Mouse (Mus musculus): ENCODE data around the gene Gm20431. TPM values are rescaled to one million over a fixed set of nuclear protein-coding genes. Genes with fewer than 3 reads are reported as not detected.
"Not testable (repeated sequence)": the region's sequence is repeated elsewhere in the genome, so short reads cannot be mapped to it uniquely, and the experiment has no call there.

Gene Gm20431
- total RNA-seq, 2 experiments from 2014 or later: 14.0 to 20.7 TPM

DNA sequence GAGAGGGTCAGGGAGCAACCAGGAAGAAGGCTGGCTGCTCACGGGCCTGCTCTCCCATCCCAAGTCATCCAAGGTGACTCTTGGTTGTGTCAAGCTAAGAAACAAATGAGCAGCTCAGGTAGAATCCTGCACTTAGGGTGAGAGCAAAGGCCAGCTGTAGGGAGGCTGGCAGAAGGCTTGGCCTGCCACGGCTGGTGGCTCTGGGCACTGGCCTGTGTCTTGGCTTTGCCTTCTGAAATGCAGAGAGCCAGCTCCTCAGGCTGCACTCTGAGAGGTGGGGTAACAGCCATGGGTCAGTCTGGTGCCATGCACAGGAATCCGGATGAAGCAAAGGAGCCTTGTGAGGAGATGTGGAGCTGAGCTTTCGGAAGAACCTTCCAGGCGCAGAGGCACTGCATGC is 7.1 kb upstream of the Gm20431 start:
- DNase-seq: no peak
- intact Hi-C loops (cut with DNase I): no loop called here

DNA sequence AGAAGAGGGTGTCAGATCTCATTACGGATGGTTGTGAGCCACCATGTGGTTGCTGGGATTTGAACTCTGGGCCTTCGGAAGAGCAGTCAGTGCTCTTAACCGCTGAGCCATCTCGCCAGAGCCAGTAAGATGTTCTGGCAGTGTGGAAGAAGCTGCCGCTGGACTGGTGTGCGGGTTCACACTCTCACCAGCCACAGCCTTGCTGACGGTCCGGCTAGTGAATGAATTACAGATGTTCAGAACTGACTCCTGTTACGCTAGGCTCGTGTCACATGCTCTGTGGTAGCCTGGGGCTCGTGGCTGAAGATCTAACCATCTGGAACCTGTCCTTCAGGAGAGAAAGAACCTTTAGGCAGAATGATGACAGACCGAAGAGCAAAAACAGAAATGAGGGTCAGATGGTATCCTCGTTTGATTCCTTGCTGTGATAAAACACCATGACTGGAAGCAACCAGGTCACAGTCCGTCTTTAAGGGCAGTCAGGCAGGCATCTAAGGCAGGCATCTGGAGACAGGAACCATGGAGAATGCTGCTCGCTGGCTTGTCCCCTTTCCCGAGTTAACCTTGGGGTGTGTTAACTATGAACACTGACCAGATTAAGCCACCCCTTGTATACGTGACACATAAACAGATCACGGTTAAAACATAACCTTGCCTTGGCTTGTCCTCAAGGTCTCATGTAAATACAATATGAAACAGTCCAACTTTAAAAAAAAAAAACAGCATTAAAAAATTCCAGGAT is 4.8 kb upstream of the Gm20431 start:
- intact Hi-C loops (cut with DNase I): no loop called here
- no peak for DNase-seq

DNA sequence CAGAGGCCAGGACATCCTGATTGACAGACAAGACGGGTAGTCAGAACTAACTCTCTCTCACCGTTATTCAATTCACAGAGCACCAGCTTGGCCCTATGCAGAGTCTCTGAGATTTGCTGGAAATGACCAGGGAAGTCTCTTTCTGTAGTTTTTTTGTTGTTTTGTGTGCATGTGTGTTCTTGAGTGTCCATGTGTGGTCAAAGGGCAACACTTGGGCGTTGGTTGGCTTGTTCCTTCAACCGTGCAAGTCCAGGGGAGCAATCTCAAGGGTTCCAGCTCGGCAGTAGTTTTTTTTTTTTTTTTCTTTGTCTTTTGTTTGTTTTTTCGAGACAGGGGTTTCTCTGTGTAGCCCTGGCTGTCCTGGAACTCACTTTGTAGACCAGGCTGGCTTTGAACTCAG is 1.4 kb upstream of the Gm20431 start:
- no peak for DNase-seq
- intact Hi-C loops (cut with DNase I): no loop called here

DNA sequence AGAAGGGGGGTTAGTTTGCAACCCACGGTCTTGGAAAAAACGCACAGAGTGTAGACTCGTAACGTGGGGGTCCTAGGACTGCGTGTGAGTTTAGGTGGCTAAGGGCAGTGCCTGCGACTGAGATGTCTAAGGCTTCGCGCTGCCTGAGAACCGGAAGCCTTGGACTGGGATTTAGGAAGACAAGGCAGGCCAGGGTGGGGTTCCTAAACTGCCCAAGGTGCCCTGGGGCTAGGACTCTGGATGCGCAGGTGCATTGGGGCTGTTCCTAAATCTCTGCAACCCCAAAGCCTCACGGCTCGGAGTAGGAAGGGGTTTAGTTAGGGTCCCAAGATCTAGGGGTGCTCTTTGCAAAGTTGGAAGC is 705 bp downstream of the Gm20431 start:
- intact Hi-C loops (cut with DNase I): no loop called here

DNA sequence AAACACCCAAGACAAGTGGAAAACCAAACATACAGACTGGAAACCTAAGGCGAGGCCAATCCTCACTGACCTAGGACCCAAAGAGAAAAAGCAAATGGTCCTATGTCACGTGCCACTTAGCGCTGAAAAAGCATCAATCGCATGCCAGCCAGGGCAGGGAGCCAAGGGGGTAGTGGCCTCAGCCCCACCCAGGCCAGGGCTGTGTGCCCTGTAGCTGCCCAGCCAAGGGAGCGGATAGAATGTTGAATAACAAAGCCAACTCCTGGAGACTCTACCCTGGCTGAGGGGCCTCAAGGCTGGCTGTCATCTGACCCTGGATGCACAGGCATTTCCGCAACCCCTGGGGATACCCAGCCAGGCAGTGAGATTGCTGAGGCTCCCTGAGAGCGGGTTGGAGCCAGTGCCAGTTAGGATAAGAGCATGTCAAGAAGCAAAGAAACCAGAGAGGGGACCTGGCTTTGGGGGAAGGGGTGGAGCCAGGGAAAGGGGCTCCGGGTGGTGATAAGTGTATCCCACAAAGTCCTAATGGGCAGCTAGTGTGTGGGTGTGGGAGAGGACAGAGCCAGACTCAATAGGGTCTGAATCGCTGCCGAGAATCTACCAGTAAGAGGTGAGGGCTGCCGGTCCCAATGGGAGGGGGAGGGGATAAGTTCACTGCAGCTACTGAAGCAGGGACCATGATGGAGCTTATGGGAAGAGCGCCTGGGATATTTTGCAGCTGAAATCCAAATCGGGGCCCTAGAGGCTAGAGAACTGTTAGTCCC is 1.3 kb downstream of the Gm20431 start:
- intact Hi-C loops (cut with DNase I): no loop called here
- DNase-seq: peak; percentile 64

More for the DNA sequence above, 705 bp downstream of the Gm20431 start:
- DNase-seq: no peak

DNA sequence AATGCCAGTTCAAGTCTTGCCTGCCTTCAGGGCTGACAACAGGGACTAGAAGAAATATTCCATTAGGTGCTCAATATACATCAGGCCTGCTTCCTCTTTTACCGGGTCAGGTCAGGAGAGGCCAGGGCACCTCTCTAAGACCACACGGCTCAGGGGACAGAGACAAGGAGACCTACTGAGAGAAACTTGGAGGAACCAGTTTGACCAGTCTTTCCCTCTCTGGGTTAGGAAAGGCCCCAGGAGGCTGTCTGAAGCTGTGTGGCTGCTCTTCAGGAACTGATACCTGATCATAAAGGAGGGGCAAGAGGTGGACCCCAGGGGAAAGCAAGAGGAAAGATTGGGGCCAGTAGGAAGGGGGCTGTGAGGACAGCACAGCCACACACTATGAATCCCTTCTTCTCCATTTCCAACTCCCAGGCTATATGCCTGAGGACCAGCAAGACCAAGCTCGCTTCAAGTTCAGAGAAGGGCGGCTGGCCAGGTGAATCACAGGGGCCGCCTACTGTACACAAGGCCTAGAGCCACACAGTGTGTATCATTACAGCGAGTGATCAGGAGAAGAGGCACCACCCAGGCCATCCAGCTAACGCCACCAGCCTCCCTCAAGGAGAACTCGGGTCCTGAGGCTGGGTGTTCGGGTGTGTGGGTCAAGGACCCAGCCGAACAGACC is 2.0 kb downstream of the Gm20431 start:
- intact Hi-C loops (cut with DNase I): no loop called here
- DNase-seq: no peak

DNA sequence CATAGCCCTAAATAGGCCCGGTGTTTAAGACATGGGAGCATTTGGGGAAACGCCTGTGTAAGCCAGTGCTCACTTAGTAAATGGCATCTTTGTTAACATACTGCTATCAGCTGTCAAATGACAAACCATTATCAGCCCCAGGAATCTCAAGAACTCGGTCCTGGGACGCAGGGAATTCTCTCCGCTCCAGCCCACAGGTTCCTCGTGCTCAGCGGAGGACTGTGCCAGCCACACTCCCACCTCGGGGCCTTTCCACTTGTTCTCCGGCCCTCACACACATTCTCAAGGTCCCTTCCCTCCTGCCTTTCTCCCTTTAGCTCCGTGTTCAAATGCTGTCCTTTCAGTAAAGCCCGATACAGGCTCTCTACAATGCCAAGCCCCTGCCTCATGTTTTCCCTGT is 2.6 kb downstream of the Gm20431 start:
- DNase-seq: no peak
- intact Hi-C loops (cut with DNase I): no loop called here

DNA sequence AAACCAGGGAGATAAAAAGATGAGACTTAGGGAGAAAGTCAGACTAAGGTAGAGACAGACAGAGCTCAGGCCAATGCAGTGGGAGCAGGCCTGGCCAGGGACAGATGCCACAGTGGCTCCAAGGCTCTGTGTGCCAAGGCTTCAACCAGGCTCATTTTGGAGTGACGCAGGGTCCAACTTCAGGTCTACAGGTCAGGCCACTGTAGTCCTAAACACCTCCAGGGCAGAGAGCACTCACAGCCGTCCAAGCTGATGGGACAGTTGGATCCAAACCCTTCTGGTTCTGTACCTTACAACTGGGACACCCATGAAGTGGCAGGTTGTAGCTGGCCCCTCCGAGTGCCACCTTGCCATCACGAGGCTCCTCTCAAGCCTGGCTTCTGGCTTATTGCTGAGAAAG is 3.3 kb downstream of the Gm20431 start:
- intact Hi-C loops (cut with DNase I): no loop called here
- no peak for DNase-seq

DNA sequence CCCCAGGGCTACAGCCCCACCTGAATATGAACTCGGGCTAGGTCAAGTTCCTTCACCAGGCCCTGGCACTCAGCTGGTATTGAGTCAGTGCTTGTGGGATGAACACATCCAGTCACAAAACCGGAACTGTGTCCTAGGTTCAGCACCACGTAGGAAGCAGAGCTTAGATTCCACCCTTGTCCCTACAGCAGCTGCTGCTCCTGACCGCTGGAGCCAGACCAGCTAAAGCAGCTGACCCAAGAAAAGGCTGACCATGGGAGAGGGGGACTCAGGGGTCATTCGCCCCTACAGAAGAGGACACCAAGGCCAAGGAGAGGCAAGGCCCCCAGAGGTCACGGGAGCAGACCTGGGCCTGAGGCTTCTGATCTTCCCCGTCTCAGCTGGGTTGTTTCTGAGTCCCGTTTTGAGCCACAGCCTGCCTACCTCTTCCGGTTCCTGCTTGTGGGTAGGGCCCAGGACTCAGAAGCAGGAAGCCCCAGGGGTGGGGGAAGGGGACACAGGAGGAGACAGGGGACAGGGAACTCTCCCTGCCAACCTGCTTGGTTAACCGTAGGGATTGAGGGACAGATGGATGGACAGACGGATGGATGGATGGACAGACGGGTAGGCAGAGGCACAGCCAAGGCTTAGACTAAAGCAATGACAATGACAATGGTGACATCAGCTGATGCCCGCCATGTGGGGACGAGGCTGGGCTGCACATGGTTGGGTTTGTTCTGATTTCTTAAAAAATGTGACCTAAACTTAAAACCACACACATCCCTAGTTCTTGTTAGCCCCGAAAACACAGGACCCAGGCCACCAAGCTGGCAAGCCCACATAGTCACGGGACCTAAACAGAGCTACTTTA is 4.4 kb downstream of the Gm20431 start:
- DNase-seq: peak; percentile 50 to 51
- intact Hi-C loops (cut with DNase I): no loop called here

DNA sequence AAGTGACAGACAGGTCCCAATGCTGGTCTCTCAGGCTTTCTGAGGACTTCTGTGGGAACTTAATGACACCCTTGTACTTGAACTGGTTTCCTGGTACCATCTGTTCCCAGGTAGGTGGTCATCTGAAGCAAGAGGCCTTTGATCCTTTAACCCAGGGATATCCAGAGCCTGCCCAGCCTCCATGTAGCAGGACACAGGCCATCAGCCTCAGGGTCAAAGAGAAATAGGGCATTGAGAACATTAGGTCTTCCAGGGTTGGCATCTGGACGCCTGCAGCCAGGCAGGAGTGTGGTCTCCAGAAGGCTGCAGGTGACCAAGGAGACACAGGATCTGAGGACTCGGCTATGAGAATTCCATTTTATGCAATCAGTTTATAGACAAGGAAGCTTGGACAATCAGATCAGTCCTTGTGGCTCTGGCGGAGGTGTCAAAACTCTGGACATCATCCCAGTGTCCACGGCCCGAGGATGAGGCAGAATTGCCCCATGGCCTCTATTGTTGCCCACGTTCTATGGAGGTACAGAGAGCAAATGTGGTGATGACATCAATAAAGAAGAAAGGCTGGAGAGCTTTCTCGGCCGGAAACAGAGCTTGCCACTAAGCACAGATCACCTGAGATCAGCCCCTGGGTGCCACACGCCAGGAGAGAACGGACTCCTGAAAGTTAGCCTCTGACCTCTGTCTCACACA is 6.2 kb downstream of the Gm20431 start:
- no peak for DNase-seq
- intact Hi-C loops (cut with DNase I): no loop called here

DNA sequence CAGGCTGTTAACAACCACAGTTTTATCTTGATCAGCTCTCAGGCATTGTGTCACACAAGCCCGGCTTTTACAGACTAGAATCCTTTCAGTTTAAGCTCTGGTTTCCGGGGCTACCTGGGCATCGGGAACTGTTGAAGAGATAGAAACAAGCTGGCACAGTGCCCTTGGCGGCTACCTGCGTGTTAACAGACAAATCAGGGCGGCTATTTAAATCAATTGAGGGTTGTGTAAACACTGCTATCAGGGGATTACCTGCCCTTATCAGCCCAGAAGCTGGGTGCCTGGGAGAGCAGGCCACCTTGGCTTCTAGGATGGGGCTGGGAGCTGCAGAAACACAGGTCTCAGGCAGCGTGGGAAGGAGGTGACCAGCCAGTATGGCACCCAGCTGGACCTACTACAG is 8.6 kb downstream of the Gm20431 start:
- DNase-seq: no peak
- intact Hi-C loops (cut with DNase I): no loop called here

DNA sequence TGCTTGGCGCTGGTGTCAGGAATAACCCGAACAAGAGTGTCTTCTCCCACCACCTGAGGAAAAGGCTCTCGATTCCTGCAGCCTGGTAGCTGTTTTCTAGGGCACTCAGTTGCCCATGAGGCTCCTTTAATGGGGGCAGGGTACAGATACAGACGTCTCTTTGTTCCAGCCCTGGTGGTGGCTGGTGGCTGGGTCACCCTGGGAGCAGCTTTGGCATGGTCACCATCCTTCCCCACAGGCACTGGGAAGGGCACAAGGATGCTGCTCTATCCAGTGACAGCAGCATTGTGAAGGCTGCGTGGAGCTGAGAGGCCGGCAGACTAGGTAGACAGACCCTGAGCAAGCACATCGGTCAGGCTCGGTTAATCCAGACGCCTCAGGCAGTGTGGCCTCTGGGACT is 9.7 kb downstream of the Gm20431 start:
- intact Hi-C loops (cut with DNase I): no loop called here
- DNase-seq: no peak

DNA sequence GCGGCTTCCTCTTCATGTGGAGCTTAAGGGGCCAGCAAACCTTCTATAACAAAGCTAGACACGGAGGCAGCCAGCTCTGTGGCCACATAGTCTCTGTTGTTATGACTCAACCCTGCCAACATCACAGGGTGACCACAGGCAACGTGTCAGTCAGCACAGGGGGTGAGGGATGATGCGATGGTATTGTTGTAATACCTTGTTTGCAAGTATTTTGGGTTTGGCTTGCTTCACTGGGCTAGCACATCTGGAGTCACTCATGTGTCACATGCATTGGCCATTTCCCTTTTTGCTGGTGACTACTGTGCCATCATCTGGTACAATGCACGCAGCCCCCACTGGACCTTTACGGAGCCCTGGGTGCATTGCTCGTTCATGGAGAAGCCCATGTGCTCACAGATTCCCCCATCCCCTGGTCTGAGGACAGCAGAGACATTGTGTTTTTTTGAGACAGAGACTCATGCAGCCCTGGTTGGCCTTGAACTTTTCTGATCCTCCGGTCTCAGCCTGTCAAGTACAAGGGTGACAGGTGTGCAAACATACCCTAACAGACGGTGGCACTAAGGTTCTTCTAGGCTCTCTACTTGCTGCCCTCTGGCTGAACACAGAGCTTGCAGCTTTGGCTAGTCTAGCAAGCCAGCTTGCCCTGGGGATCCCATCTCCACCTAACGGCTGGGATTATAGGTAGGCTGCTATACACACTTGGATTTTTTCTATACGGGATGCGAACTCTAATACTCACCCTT is 11.8 kb downstream of the Gm20431 start:
- no peak for DNase-seq
- intact Hi-C loops (cut with DNase I): no loop called here

DNA sequence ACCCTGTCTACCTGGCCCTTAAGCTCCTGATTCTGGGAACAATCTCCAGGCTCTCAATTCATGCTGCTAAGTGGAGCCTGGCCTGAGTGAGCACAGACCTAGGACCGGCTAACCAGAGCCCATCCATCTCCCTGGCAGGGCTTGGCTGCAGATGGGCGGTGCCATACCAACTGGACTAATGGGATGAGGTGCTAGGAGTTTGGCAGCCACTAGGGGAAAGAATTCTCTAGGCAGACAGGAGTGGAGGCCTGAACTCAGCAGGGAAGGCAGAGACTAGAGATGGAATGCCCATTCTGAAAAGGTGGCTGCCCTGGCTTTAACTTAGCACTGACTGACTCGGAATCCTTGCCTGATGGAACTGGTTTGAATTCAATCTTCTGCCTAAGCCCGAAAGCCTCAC is 14.9 kb downstream of the Gm20431 start:
- intact Hi-C loops (cut with DNase I): no loop called here
- no peak for DNase-seq

DNA sequence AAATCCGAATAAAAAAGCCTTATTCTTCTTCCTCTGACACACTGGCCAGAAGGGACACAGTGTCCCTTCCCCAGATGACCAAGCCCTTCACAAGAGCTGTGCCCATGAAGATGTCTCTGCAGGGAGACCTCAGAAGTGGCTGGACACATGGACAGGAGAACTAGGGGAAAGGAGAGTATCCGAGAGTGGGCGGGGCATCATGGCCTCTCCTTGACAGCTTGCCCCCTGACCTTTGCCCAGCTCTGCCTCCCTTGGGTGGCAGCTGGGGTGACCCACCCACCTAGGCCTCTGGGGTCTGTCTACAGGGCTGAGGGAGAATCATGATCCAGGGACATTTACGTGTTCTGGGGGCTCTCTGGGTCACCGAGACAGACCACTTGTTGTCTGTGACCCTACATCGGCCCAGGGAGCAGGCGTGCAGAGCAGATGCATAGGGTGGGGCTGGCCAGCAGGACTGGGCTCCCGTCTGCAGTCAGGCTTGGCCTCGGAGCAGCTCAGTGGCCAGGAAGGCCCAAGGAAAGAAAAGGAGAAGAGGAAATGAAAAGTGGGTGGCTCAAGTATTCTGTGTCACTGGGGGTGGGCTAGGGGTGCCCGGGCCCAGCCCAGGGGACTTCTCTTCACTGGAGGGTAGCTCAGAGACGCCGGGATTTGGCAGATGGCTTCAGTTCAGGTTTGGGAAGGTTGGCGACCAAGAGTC is 17.8 kb downstream of the Gm20431 start:
- DNase-seq: not testable (repeated sequence)
- intact Hi-C loops (cut with DNase I): loop anchor here (5.0 kb wide), 1 partner anchor 254 kb away; no protein-coding TSS in a partner anchor

DNA sequence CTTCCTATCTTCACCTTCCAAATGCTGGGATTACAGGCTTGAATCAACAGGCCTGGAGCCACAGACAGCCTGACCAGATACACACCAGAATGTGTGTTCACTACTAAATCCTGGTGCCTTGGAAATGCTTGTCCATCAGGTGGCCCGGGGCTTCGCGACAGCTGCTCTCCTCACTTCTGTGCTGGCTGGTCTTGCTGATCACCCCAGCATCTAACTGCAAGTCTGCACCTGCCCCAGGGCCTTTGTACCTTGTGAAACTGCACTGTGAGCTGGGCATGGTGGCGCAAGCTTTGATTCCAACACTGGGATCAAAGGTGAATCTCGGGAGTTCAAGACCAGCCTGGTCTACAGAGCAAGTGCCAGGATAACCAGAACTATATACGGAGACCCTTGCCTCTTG is 19.1 kb downstream of the Gm20431 start:
- intact Hi-C loops (cut with DNase I): loop anchor here (5.0 kb wide), 1 partner anchor 255 kb away; no protein-coding TSS in a partner anchor
- no peak for DNase-seq

DNA sequence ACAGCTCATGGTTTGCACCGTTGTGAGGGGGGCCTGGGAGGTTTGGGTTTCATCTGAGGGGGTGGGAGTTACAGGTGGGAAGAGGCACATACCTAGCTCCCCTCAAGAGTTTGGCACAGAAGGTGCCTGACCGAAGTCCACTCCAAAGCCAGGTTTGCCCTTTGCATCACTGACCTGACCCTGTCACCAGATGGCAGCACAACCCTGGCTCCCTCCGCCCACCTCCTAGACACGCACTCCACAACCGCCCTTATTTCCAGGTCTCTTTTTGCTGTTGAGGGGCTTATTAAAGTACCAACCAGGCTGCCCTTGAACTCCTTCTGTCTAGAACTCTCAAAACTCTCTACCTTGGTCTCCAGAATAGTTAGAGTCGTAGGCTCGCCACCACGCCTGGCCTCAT is 20.0 kb downstream of the Gm20431 start:
- intact Hi-C loops (cut with DNase I): loop anchor here (1.0 to 5.0 kb wide), 2 partner anchors 34 to 256 kb away; no protein-coding TSS in a partner anchor
- DNase-seq: peak; percentile 60 to 61

DNA sequence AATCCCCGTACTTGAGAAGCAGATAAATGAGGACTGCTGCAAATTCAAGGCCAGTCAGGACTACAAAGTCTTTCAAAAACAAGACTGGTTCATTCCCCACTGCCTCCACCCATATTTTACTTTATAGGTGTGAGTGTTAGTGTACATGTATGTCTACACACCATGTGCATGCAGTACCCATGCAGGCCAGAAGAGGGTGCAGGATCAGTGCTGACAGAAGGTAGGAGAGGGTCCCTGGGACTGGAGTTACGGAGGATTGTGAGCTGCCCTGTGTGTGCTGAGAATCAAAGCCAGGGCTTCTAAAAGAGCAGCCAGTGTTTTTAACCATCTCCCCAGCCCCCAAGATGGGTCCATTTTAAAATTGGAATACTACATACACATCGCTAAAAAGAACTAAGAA is 21.0 kb downstream of the Gm20431 start:
- peak in 1 of 2 experiments; percentile 48 for DNase-seq
- intact Hi-C loops (cut with DNase I): loop anchor here (5.0 kb wide), 1 partner anchor 257 kb away; no protein-coding TSS in a partner anchor
